Mouse (Mus musculus) kidney, adult 2 months (tissue): ENCODE data around the gene Znfx1.

Experiments used
- CTCF ChIP-seq: fragments of 200-500 bp; conservative IDR thresholded peaks from 2 replicates; pipeline ENCODE4 v1.5.1; 2011; ENCODE audit warnings: low read depth, mild to moderate bottlenecking, control low read depth, low read length, moderate library complexity, mixed read lengths; ENCODE audit not compliant: insufficient read depth, insufficient read length
- POLR2A ChIP-seq: fragments of 200-500 bp; IDR thresholded peaks from one replicate; pipeline ENCODE4 v1.6.1; 2011; ENCODE audit warnings: low read depth, low read length, control low read depth

GRCm38 (mm10) chr2:167094688-167095087, 31.9 kb upstream of the Znfx1 start:
- TF ChIP-seq CTCF = no peak
- no peak for TF ChIP-seq POLR2A
